In the genomic region with DNA sequence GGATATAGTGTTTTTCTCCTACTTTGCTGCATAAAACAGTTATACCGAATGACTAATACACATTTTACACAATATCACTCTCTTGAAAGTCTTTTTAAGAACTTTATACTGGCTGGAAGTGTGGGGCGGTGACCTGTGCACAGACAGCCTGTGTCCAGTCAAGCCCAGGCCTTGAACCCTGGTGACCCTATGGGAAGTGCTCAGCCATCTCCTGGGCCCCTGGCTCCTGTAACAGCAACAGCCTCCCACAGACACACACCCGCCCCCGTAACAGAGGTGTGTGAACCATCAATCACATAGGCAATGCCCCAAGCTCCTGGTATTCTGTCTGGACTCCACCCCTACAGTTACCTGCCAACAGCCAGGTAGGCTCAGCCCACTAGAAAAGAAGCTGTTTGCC, we compare ENCODE assay signal across 31 mouse cellular contexts.
"Had no signal": no experiment of that assay in that cellular context is flagged by ENCODE, and none has a peak within 500 bp of the region (broad histone marks: within the 10 kb centered on the region; RNA-seq: fewer than 3 reads in every experiment).

No protein-coding gene starts in this region.

- H3K4me2 ChIP-seq: heart, embryonic 11.5 days; heart, embryonic 12.5 days; heart, embryonic 13.5 days; heart, embryonic 15.5 days; hindbrain, embryonic 12.5 days; hindbrain, embryonic 13.5 days; hindbrain, embryonic 14.5 days; hindbrain, embryonic 15.5 days; intestine, embryonic 15.5 days had no signal

- ATAC-seq: hindbrain, embryonic 16.5 days; hindbrain, postnatal 0 days; inflammation-experienced regulatory T-cells, adult 6 months; intestine, embryonic 15.5 days; intestine, embryonic 16.5 days; intestine, postnatal 0 days had no signal

- H3K9ac ChIP-seq: heart, embryonic 12.5 days; heart, embryonic 13.5 days; heart, embryonic 15.5 days; hindbrain, embryonic 12.5 days; hindbrain, embryonic 13.5 days; hindbrain, embryonic 14.5 days; hindbrain, embryonic 15.5 days; intestine, embryonic 15.5 days had no signal

- DNase-seq: heart, adult 18-20 months; heart, adult 2 months; heart, postnatal 10 days; heart, postnatal 14 days; heart, postnatal 36 days; heart, postnatal 4 days; kidney, adult 11 months; kidney, adult 8-10 months; kidney, postnatal 10 days; kidney, postnatal 14 days; kidney, postnatal 36 days; layer of hippocampus, adult 9-11 months; layer of hippocampus, postnatal 36 days had no signal

- H3K27me3 ChIP-seq: heart, embryonic 12.5 days; heart, embryonic 13.5 days; heart, embryonic 15.5 days; hindbrain, embryonic 12.5 days; hindbrain, embryonic 13.5 days; hindbrain, embryonic 15.5 days; intestine, embryonic 15.5 days had no signal

- H3K27ac ChIP-seq: heart, adult 2 months; heart, embryonic 10.5 days; heart, embryonic 13.5 days; heart, embryonic 15.5 days; hindbrain, embryonic 10.5 days; hindbrain, embryonic 12.5 days; hindbrain, embryonic 13.5 days; hindbrain, embryonic 14.5 days; hindbrain, embryonic 15.5 days; hindbrain, postnatal 0 days; intestine, embryonic 15.5 days; layer of hippocampus, adult 2 months; left cerebral cortex, adult 2 months had no signal

- H3K36me3 ChIP-seq: hindbrain, embryonic 10.5 days; hindbrain, embryonic 12.5 days; hindbrain, embryonic 13.5 days; hindbrain, embryonic 15.5 days; intestine, embryonic 15.5 days had no signal

- H3K9me3 ChIP-seq: heart, embryonic 10.5 days; heart, embryonic 12.5 days; heart, embryonic 13.5 days; heart, embryonic 15.5 days; hindbrain, embryonic 10.5 days; hindbrain, embryonic 12.5 days; hindbrain, embryonic 13.5 days; hindbrain, embryonic 15.5 days; intestine, embryonic 15.5 days had no signal

- H3K4me1 ChIP-seq: heart, embryonic 10.5 days; heart, embryonic 12.5 days; heart, embryonic 13.5 days; heart, embryonic 15.5 days; hindbrain, embryonic 10.5 days; hindbrain, embryonic 12.5 days; hindbrain, embryonic 13.5 days; hindbrain, embryonic 15.5 days; intestine, embryonic 15.5 days had no signal

- H3K4me3 ChIP-seq: heart, adult 2 months; heart, embryonic 10.5 days; heart, embryonic 12.5 days; heart, embryonic 13.5 days; heart, embryonic 15.5 days; hindbrain, embryonic 10.5 days; hindbrain, embryonic 12.5 days; hindbrain, embryonic 13.5 days; hindbrain, embryonic 15.5 days; intestine, embryonic 15.5 days; layer of hippocampus, adult 2 months; left cerebral cortex, adult 2 months had no signal
